Mouse (Mus musculus) liver, postnatal 0 days (tissue): Measurements from ENCODE around the gene Insm1.

Experiments
- CTCF ChIP-seq: sonication (generic); IDR thresholded peaks from 2 replicates; pipeline ENCODE4 v1.5.1; 2016; ENCODE audit warnings: antibody characterized with exemption, low read depth
- EP300 ChIP-seq: IDR thresholded peaks from 2 replicates; pipeline ENCODE4 v1.6.1; 2016; ENCODE audit warnings: antibody characterized with exemption, low read depth, mild to moderate bottlenecking

DNA sequence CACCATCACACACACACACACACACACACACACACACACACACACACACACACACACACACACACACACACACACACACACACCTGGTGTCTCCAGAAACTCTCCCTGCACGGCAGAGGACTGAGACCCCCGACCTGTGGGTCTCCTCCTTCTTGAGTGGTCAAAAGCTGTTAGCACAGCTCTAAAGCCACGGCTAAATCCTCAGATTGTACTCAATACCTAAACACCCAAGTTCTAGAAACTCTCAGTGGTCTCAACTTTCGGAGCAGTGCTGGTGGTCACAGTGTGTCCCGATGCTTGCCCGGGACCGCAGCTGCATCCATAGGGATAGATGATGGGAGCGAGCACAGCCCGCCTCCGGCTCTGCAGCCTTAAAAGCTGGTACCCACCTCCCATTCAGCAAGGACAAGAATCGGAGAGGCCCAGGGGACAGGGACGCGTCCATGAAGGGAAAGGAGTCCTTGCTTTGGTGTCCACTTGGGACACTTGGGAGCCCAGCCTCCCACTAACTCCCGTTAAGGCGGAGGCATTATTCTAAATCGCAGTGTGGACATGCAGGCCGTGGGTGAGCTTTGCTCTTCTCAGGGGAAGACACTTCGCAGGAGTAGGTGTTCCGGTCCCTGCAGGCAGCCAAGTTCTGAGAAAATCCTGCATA lies 2.7 kb upstream of the Insm1 start:
- TF ChIP-seq CTCF (no peak), EP300 (no peak)
